Mouse (Mus musculus) heart, postnatal 0 days (tissue): Measurements from ENCODE around the gene Ano8.

Source experiments
- CTCF ChIP-seq: IDR thresholded peaks from 2 replicates; pipeline ENCODE4 v1.5.1; 2016; ENCODE audit warnings: antibody characterized with exemption, control low read depth, low read depth
- EP300 ChIP-seq: IDR thresholded peaks from 2 replicates; pipeline ENCODE4 v1.6.1; 2016; ENCODE audit warnings: antibody characterized with exemption, low read depth

DNA sequence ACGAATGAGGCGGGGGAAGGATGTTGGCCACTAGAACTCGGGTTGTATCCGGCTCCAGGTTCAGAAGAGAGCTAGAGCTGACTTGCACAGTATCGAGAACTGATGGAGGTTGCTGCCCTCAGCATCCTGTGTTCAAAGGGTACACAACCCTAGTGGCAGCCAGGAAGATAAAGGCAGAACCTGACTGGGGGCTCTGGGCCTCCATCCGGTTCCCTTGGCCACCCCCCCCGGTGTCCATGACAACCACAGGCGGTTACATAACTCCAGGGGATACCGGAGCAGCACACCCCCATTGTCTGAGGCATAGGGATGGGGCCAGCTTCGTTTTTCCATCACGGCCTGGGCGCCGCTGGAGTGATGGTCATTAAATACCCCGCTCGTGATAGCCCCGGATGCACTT lies 23.0 kb downstream of the Ano8 start:
- no peak for TF ChIP-seq CTCF
- TF ChIP-seq EP300 = no peak
